Mouse (Mus musculus): Measurements from ENCODE around the gene Rhog. TPM values are rescaled to one million over a fixed set of nuclear protein-coding genes. Genes with fewer than 3 reads are reported as not detected.

Rhog gene
- polyA plus RNA-seq, 1 experiment = 66.2 TPM

GRCm38 (mm10) chr7:102205646-102206045 lies 50.2 kb downstream of the Rhog start:
- Histone ChIP-seq H3K4me1 (ENCODE audit: control insufficient read depth, insufficient read depth, low read length) (no peaks in the 10 kb centered on the region; the same call in none of the 2 replicates), H3K4me3 (ENCODE audit: insufficient read depth, low read length) (no peak overlapping the region), H3K27ac (ENCODE audit: insufficient read depth, low read length) (no peak overlapping the region)
- TF ChIP-seq POLR2A (IDR thresholded peaks at IDR 0.05; ENCODE audit: low read depth, low read length) = no peak
- TF ChIP-seq CTCF (IDR thresholded peaks at IDR 0.05; ENCODE audit: borderline replicate concordance, insufficient read depth, low read length) = no peak

GRCm38 (mm10) chr7:102204296-102204857 lies 51.5 kb downstream of the Rhog start:
- Histone ChIP-seq H3K4me1 (ENCODE audit: control insufficient read depth, insufficient read depth, low read length) (no peaks in the 10 kb centered on the region; the same call in none of the 2 replicates), H3K27ac (ENCODE audit: insufficient read depth, low read length) (no peak overlapping the region), H3K4me3 (ENCODE audit: insufficient read depth, low read length) (no peak overlapping the region)
- TF ChIP-seq CTCF (IDR thresholded peaks at IDR 0.05; ENCODE audit: borderline replicate concordance, insufficient read depth, low read length) (no peak), POLR2A (IDR thresholded peaks at IDR 0.05; ENCODE audit: low read depth, low read length) (no peak)

DNA sequence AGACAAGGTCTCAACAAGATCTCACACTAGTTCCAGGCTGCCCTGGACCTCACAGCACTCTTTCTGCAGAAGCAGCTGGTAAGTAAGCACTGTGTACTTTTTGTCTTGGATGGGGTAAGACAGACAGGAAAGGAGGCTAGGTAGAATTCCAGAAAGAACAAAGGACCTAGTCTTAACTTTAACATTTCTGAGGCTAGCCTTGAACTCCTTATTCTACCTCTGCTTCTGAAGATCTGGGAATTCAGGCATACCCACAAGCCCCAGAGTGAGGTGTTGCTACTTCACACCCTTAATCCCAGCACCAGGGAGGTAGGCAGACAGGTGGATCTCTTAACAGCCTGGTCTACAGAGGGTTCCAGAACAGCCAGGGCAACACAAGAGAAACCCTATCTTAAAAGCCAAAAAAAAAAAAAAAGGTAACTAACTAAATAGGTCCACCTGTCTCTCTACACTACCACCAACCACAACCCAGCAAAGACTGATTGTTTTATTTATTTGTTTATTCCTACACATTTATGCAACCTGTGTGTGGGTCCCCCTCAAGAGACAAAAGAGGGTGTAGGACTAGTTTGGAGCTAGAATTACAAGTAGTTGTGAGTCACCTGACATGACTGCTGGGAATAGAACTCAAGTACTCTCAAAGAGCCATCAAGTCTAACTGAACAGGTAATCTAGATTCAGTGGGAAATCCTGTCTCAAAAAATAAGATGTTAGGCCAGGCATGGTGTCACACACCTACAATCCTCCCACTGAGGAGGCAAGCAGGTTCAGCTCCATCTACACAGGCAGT lies 54.7 kb downstream of the Rhog start:
- H3K27ac ChIP-seq (ENCODE audit: insufficient read depth, low read length) = no peak overlapping the region
- H3K4me3 ChIP-seq (ENCODE audit: insufficient read depth, low read length) = no peak overlapping the region
- H3K4me1 ChIP-seq (ENCODE audit: control insufficient read depth, insufficient read depth, low read length) = no peaks in the 10 kb centered on the region; the same call in 1 of the 2 replicates
- no peak for TF ChIP-seq POLR2A (IDR thresholded peaks at IDR 0.05; ENCODE audit: low read depth, low read length)

- no peak overlapping the region for H3K4me3 ChIP-seq (ENCODE audit: insufficient read depth, low read length)
- H3K4me1 ChIP-seq (ENCODE audit: control insufficient read depth, insufficient read depth, low read length) = no peaks in the 10 kb centered on the region; the same call in 1 of the 2 replicates
- TF ChIP-seq POLR2A (IDR thresholded peaks at IDR 0.05; ENCODE audit: low read depth, low read length) (no peak), CTCF (IDR thresholded peaks at IDR 0.05; ENCODE audit: borderline replicate concordance, insufficient read depth, low read length) (no peak)
- no peak overlapping the region for H3K27ac ChIP-seq (ENCODE audit: insufficient read depth, low read length)
These were observed 55.3 kb downstream of the Rhog start for GRCm38 (mm10) chr7:102200576-102200975.

- Histone ChIP-seq H3K4me1 (ENCODE audit: control insufficient read depth, insufficient read depth, low read length) (no peaks in the 10 kb centered on the region), H3K27ac (ENCODE audit: insufficient read depth, low read length) (no peak overlapping the region), H3K4me3 (ENCODE audit: insufficient read depth, low read length) (no peak overlapping the region)
- TF ChIP-seq CTCF (IDR thresholded peaks at IDR 0.05; ENCODE audit: borderline replicate concordance, insufficient read depth, low read length) (no peak), POLR2A (IDR thresholded peaks at IDR 0.05; ENCODE audit: low read depth, low read length) (no peak)
These were observed 63.5 kb downstream of the Rhog start for GRCm38 (mm10) chr7:102192356-102192755.

Other genes with a start within 250 kb of the Rhog start
- 4.1 and 6.3 TPM in 2 replicates for gene Il18bp, start 237.4 kb downstream of the Rhog start, polyA plus RNA-seq (2011; ENCODE audit: insufficient read length, low read depth, missing spikeins)
- 44.9 and 48.4 TPM in 2 replicates for gene Rnf121, start 190.6 kb downstream of the Rhog start, polyA plus RNA-seq (2011; ENCODE audit: insufficient read length, low read depth, missing spikeins)
- gene Xndc1, start 190.5 kb downstream of the Rhog start, polyA plus RNA-seq (2011; ENCODE audit: insufficient read length, low read depth, missing spikeins) = 10.7 and 18.4 TPM in 2 replicates
- 0.37 and 0.93 TPM in 2 replicates for gene Xntrpc, start 190.3 kb downstream of the Rhog start, polyA plus RNA-seq (2011; ENCODE audit: insufficient read length, low read depth, missing spikeins)
- not detected in 2 replicates for gene Trpc2, start 172.9 kb downstream of the Rhog start, polyA plus RNA-seq (2011; ENCODE audit: insufficient read length, low read depth, missing spikeins)
- gene Art1, start 154.3 kb downstream of the Rhog start, polyA plus RNA-seq (2011; ENCODE audit: insufficient read length, low read depth, missing spikeins) = not detected in 2 replicates
- 0.72 TPM in 1 of 2 replicates, not detected in the other for gene Art5, start 146.6 kb downstream of the Rhog start, polyA plus RNA-seq (2011; ENCODE audit: insufficient read length, low read depth, missing spikeins)
- not detected in 2 replicates for gene Chrna10, start 139.2 kb downstream of the Rhog start, polyA plus RNA-seq (2011; ENCODE audit: insufficient read length, low read depth, missing spikeins)
- gene Nup98, start 45.9 kb downstream of the Rhog start, polyA plus RNA-seq (2011; ENCODE audit: insufficient read length, low read depth, missing spikeins) = 79.6 and 80.3 TPM in 2 replicates
- gene Pgap2, start 45.8 kb downstream of the Rhog start, polyA plus RNA-seq (2011; ENCODE audit: insufficient read length, low read depth, missing spikeins) = 50.4 and 70.0 TPM in 2 replicates
- gene Stim1, start 11.8 kb upstream of the Rhog start, polyA plus RNA-seq (2011; ENCODE audit: insufficient read length, low read depth, missing spikeins) = 20.5 and 27.6 TPM in 2 replicates
- 167 and 222 TPM in 2 replicates for gene Rrm1, start 185.6 kb upstream of the Rhog start, polyA plus RNA-seq (2011; ENCODE audit: insufficient read length, low read depth, missing spikeins)
- not detected in 2 replicates for gene Olfr543, start 225.6 kb upstream of the Rhog start, polyA plus RNA-seq (2011; ENCODE audit: insufficient read length, low read depth, missing spikeins)
- not detected in 2 replicates for gene Olfr544, start 232.3 kb upstream of the Rhog start, polyA plus RNA-seq (2011; ENCODE audit: insufficient read length, low read depth, missing spikeins)
- not detected in 2 replicates for gene Olfr545, start 243.5 kb upstream of the Rhog start, polyA plus RNA-seq (2011; ENCODE audit: insufficient read length, low read depth, missing spikeins)